8 mouse cellular contexts compared by ENCODE assay signal in genomic region chr4:43381408-43382154, GRCm38 (mm10). TPM values are rescaled to one million over a fixed set of nuclear protein-coding genes. Genes with fewer than 3 reads are reported as not detected.
A peak's percentile ranks its signal among the peaks of the same experiment; 100 is the strongest.
DNase-seq lines count a peak whose midpoint lies in the region; ATAC-seq and TF ChIP-seq lines count a peak whose summit lies in the region.

Gene Rusc2, plus strand, starts transcription at chr4:43381979.

- peak; percentile 58; the same call in 1 of the 2 replicates for TF ChIP-seq POLR2A in embryonic fibroblast, embryonic 13.5 days (IDR thresholded peaks at IDR 0.05; ENCODE audit: low read depth, low read length)

- 1% methylated on average over 61 of the region's 63 CpGs for WGBS in heart, embryonic 11.5 days (ENCODE audit: insufficient replicate concordance)
- under 1% methylated on average over 48 of the region's 63 CpGs for WGBS in kidney, embryonic 16.5 days
- 1% methylated on average over 49 of the region's 63 CpGs for WGBS in midbrain, postnatal 0 days

- H3K4me1 ChIP-seq in erythroblast, embryonic 14.5 days (ENCODE audit: control insufficient read depth): peaks cover 2% of the 10 kb centered on the region; the same call in 1 of the 2 replicates
- H3K4me1 ChIP-seq in embryonic fibroblast, embryonic 13.5 days (ENCODE audit: control insufficient read depth, insufficient read depth, low read length): 0 out of 2 replicates have a peak, but pooled peaks cover 4% of the 10 kb centered on the region
- H3K4me1 ChIP-seq in heart, embryonic 11.5 days (ENCODE audit: control insufficient read depth, insufficient read depth, low read length): no peaks in the 10 kb centered on the region
- H3K4me1 ChIP-seq in kidney, embryonic 16.5 days (ENCODE audit: insufficient read depth, low read length): peaks cover 14% of the 10 kb centered on the region
- peaks cover 11% of the 10 kb centered on the region for H3K4me1 ChIP-seq in midbrain, postnatal 0 days (ENCODE audit: insufficient read depth, low read length)

- no peaks in the 10 kb centered on the region for H3K36me3 ChIP-seq in erythroblast, embryonic 14.5 days (ENCODE audit: control insufficient read depth)
- no peaks in the 10 kb centered on the region for H3K36me3 ChIP-seq in heart, embryonic 11.5 days (ENCODE audit: control insufficient read depth, insufficient read depth, low read length)
- no peaks in the 10 kb centered on the region for H3K36me3 ChIP-seq in kidney, embryonic 16.5 days (ENCODE audit: insufficient read depth, low read length)
- H3K36me3 ChIP-seq in midbrain, postnatal 0 days (ENCODE audit: insufficient read depth, low read length): no peaks in the 10 kb centered on the region
- H3K36me3 ChIP-seq in splenic B cell, adult 2 months (ENCODE audit: control insufficient read depth, insufficient read depth, low read length, poor library complexity, severe bottlenecking): no peaks in the 10 kb centered on the region

- H3K9ac ChIP-seq in heart, embryonic 11.5 days (ENCODE audit: low read depth, low read length): peak within 1 kb of the TSS; percentile 83
- H3K9ac ChIP-seq in kidney, embryonic 16.5 days (replicated peaks; ENCODE audit: low read length): peak within 1 kb of the TSS; percentile 88
- H3K9ac ChIP-seq in midbrain, postnatal 0 days (replicated peaks; ENCODE audit: low read length, poor library complexity, severe bottlenecking): peak within 1 kb of the TSS; percentile 91

- peak within 1 kb of the TSS; percentile 52 for H3K4me3 ChIP-seq in erythroblast, embryonic 14.5 days (replicated peaks)
- H3K4me3 ChIP-seq in embryonic fibroblast, embryonic 13.5 days (ENCODE audit: insufficient read depth, low read length): peak within 1 kb of the TSS; percentile 79
- peak within 1 kb of the TSS; percentile 68 for H3K4me3 ChIP-seq in heart, embryonic 11.5 days (ENCODE audit: low read depth, low read length)
- peak within 1 kb of the TSS; percentile 75 for H3K4me3 ChIP-seq in kidney, embryonic 16.5 days (ENCODE audit: low read length)
- peak within 1 kb of the TSS; percentile 76 for H3K4me3 ChIP-seq in midbrain, postnatal 0 days (ENCODE audit: low read depth, low read length)

- peaks cover 15% of the 10 kb centered on the region for H3K27me3 ChIP-seq in erythroblast, embryonic 14.5 days (ENCODE audit: control insufficient read depth)
- H3K27me3 ChIP-seq in heart, embryonic 11.5 days (ENCODE audit: control insufficient read depth, insufficient read depth, low read length): 0 out of 2 replicates have a peak, but pooled peaks cover 2% of the 10 kb centered on the region
- 0 out of 2 replicates have a peak, but pooled peaks cover 2% of the 10 kb centered on the region for H3K27me3 ChIP-seq in kidney, embryonic 16.5 days (ENCODE audit: insufficient read depth, low read length)
- H3K27me3 ChIP-seq in midbrain, postnatal 0 days (ENCODE audit: insufficient read depth, low read length): no peaks in the 10 kb centered on the region
- H3K27me3 ChIP-seq in splenic B cell, adult 2 months (ENCODE audit: control insufficient read depth, insufficient read depth, low read length, poor library complexity, severe bottlenecking): no peaks in the 10 kb centered on the region

- H3K9me3 ChIP-seq in erythroblast, embryonic 14.5 days (ENCODE audit: control insufficient read depth, low read length): no peaks in the 10 kb centered on the region
- H3K9me3 ChIP-seq in heart, embryonic 11.5 days (replicated peaks; ENCODE audit: control insufficient read depth, low read length): no peaks in the 10 kb centered on the region
- H3K9me3 ChIP-seq in kidney, embryonic 16.5 days (ENCODE audit: low read length): no peaks in the 10 kb centered on the region
- H3K9me3 ChIP-seq in midbrain, postnatal 0 days (ENCODE audit: low read length): no peaks in the 10 kb centered on the region

- DNase-seq in liver: peak; percentile 67
- DNase-seq in midbrain, postnatal 0 days (ENCODE audit: low spot score): peak; percentile 95
- DNase-seq in splenic B cell, adult 2 months (ENCODE audit: low read depth, low spot score): peak; percentile 18

- peak; percentile 44; the same call in 1 of the 2 replicates for TF ChIP-seq CTCF in embryonic fibroblast, embryonic 13.5 days (IDR thresholded peaks at IDR 0.05; ENCODE audit: borderline replicate concordance, insufficient read depth, low read length)
- TF ChIP-seq CTCF in midbrain, postnatal 0 days (IDR thresholded peaks at IDR 0.05): peak; percentile 73

- peak within 1 kb of the TSS; percentile 86 for H3K27ac ChIP-seq in embryonic fibroblast, embryonic 13.5 days (ENCODE audit: insufficient read depth, low read length)
- H3K27ac ChIP-seq in heart, embryonic 11.5 days (ENCODE audit: low read depth, low read length): no peak within 1 kb of the TSS
- peak within 1 kb of the TSS; percentile 61 for H3K27ac ChIP-seq in kidney, embryonic 16.5 days (ENCODE audit: low read length)
- H3K27ac ChIP-seq in midbrain, postnatal 0 days (ENCODE audit: low read depth, low read length): peak within 1 kb of the TSS; percentile 79

- peak within 1 kb of the TSS; percentile 89 for H3K4me2 ChIP-seq in heart, embryonic 11.5 days
- H3K4me2 ChIP-seq in kidney, embryonic 16.5 days (replicated peaks; ENCODE audit: low read depth, low read length): peak within 1 kb of the TSS; percentile 89
- peak within 1 kb of the TSS; percentile 89 for H3K4me2 ChIP-seq in midbrain, postnatal 0 days (ENCODE audit: low read depth, low read length, poor library complexity, severe bottlenecking)

- ATAC-seq in erythroblast, adult 5-6 weeks (replicated peaks; ENCODE audit: low FRiP score, poor library complexity, severe bottlenecking): no peak
- peak; percentile 78 for ATAC-seq in heart, embryonic 11.5 days (replicated peaks; ENCODE audit: insufficient number of reproducible peaks, low FRiP score, low TSS enrichment)
- peak; percentile 93 for ATAC-seq in kidney, embryonic 16.5 days (ENCODE audit: low FRiP score, low TSS enrichment)
- peak; percentile 94 for ATAC-seq in midbrain, postnatal 0 days (ENCODE audit: low FRiP score)

RNA-seq across cellular contexts. Expression of gene Rusc2, which starts in this region (rescaled TPM):
- 0.03 TPM in 1 of 2 replicates, not detected in the other for polyA plus RNA-seq in erythroblast, embryonic 14.5 days (2012)
- 0.63 TPM in 1 of 2 replicates, not detected in the other for total RNA-seq in erythroblast, adult 5-6 weeks (2015; ENCODE audit: low replicate concordance)
- total RNA-seq in erythroblast, adult 5-6 weeks (2017; ENCODE audit: low replicate concordance): 0.17 TPM in 1 of 2 replicates, not detected in the other
- 44.7 and 80.5 TPM in 2 replicates for polyA plus RNA-seq in embryonic fibroblast, embryonic 13.5 days (2011; ENCODE audit: insufficient read length, low read depth, missing spikeins)
- polyA plus RNA-seq in heart, embryonic 11.5 days (2014; fragmentation: Nextera tagmentation; extraction: Ambion mirVana): 6.3 and 7.8 TPM in 2 replicates
- 10.3 and 13.4 TPM in 2 replicates for polyA plus RNA-seq in kidney, embryonic 16.5 days (2015; fragmentation: Nextera tagmentation; extraction: Ambion mirVana)
- 156 and 200 TPM in 2 replicates for total RNA-seq in midbrain, postnatal 0 days (2014; rRNA removed)
- 77.7 and 78.9 TPM in 2 replicates for polyA plus RNA-seq in midbrain, postnatal 0 days (2015; fragmentation: Nextera tagmentation; extraction: Ambion mirVana)

Comparison
In these comparisons a context has a peak if more than half of its experiments do, and no peak if none do; other contexts are left out.
1. RNA of gene Rusc2 (total RNA-seq): 156 to 200 TPM in midbrain, postnatal 0 days; 0.17 to 0.63 TPM in erythroblast, adult 5-6 weeks; every median in the first group is over 10 times any median in the second.
2. DNase-seq: peak in every context shown above with its lines; median percentile 95 in midbrain, postnatal 0 days; 67 in liver; 18 in splenic B cell, adult 2 months.
3. Peak in every context shown above with its lines, with median percentiles within 50 percentile points of each other: H3K4me3 ChIP-seq, H3K4me2 ChIP-seq and H3K9ac ChIP-seq.